Mouse (Mus musculus) limb, embryonic 14.5 days (tissue): Measurements from ENCODE around the gene Exd2. TPM values are rescaled to one million over a fixed set of nuclear protein-coding genes. Genes with fewer than 3 reads are reported as not detected.

Source experiments
- ATAC-seq: fragments of 200-750 bp; cut with Nextera tagmentation; 2 replicates; pipeline ENCODE4 v1.8.0; 2017; ENCODE audit warnings: low read depth, moderate number of reproducible peaks, moderate TSS enrichment; ENCODE audit not compliant: low FRiP score
- DNase-seq: peaks from one replicate; pipeline ENCODE4 v3.0.0-alpha.2; 2015; ENCODE audit warnings: low spot score
- H3K27ac ChIP-seq: fragments of 300-500 bp; sonication (generic); replicated peaks from 2 replicates; pipeline ENCODE4 v1.5.1; 2014; ENCODE audit warnings: low read depth, mild to moderate bottlenecking, low read length, moderate library complexity, mixed read lengths
- H3K27me3 ChIP-seq: fragments of 300-500 bp; sonication (generic); 2 replicates; pipeline ENCODE4 v1.6.1; 2014; ENCODE audit warnings: low read length, mixed read lengths; ENCODE audit not compliant: control insufficient read depth, insufficient read depth
- H3K36me3 ChIP-seq: fragments of 300-500 bp; sonication (generic); 2 replicates; pipeline ENCODE4 v1.6.1; 2014; ENCODE audit warnings: mild to moderate bottlenecking, low read length, moderate library complexity, mixed read lengths; ENCODE audit not compliant: control insufficient read depth, insufficient read depth
- H3K4me1 ChIP-seq: fragments of 300-500 bp; sonication (generic); 2 replicates; pipeline ENCODE4 v1.6.1; 2014; ENCODE audit warnings: antibody characterized with exemption, low read length, mixed read lengths; ENCODE audit not compliant: control insufficient read depth, insufficient read depth
- H3K4me2 ChIP-seq: fragments of 300-500 bp; sonication (generic); replicated peaks from 2 replicates; pipeline ENCODE4 v1.6.1; 2014; ENCODE audit warnings: low read depth, mild to moderate bottlenecking, low read length, moderate library complexity; ENCODE audit not compliant: severe bottlenecking
- H3K4me3 ChIP-seq: fragments of 300-500 bp; sonication (generic); replicated peaks from 2 replicates; pipeline ENCODE4 v1.5.1; 2014; ENCODE audit warnings: low read length
- H3K9ac ChIP-seq: fragments of 300-500 bp; sonication (generic); 2 replicates; pipeline ENCODE4 v1.6.1; 2014; ENCODE audit warnings: mild to moderate bottlenecking, low read depth, low read length, moderate library complexity; ENCODE audit not compliant: severe bottlenecking
- H3K9me3 ChIP-seq: fragments of 300-500 bp; sonication (generic); 2 replicates; pipeline ENCODE4 v1.6.1; 2016; ENCODE audit warnings: low read length; ENCODE audit not compliant: control insufficient read depth
- POLR2A ChIP-seq: fragments of 200-500 bp; IDR thresholded peaks from 2 replicates; pipeline ENCODE4 v1.8.0; 2012; ENCODE audit warnings: inconsistent platforms, mild to moderate bottlenecking, moderate library complexity, borderline replicate concordance; ENCODE audit not compliant: insufficient read depth, insufficient read length; ENCODE audit errors: extremely low read depth
- WGBS: fragments of 180-500 bp; shearing (Covaris S2); extraction: QIAGEN DNeasy Blood & Tissue Kit; methylation state at CpG from one replicate; pipeline ENCODE4 v1.1.7; 2014; 5-methylcytosine and 5-hydroxymethylcytosine counted together
- polyA plus RNA-seq, 2 experiments: library from polyadenylated mRNA; depleted of rRNA in 1 of 2; stranded (reverse) in 1 of 2; unstranded in 1 of 2; fragments of >200 nt; fragmentation: Nextera tagmentation in 1 of 2; extraction: Ambion mirVana in 1 of 2; gene quantifications; 2 replicates each; pipeline versions ENCODE4 v1.2.1 to v1.2.3; 2012 to 2014

Exd2 gene
- polyA plus RNA-seq, 2 experiments, result 22.8 to 30.5 TPM

DNA sequence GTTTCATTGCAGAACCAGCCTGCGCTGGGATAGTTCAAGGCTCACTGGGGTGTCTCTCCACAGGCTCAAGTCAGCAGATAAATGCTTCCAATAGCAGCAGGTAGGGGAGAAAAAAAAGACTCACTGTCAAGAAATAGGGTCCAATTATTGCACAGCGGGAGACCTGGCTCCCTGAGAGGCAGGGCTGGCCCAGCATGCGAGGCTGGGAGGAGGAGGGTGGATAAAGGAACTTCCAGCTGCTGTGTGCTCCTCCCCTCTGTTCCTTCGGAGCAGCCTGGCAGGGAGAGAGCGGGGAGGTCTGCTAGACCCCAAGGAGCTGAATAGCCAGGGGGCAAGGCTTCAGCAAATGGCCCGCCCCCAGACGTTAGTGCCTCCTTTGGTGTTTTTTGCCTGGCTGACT lies 62.6 kb downstream of the Exd2 start:
- Histone ChIP-seq H3K27ac (no peak overlapping the region), H3K9me3 (no peaks in the 10 kb centered on the region), H3K4me1 (peaks cover 12% of the 10 kb centered on the region), H3K27me3 (no peaks in the 10 kb centered on the region), H3K4me2 (no peak overlapping the region), H3K4me3 (no peak overlapping the region), H3K9ac (no peak overlapping the region), H3K36me3 (no peaks in the 10 kb centered on the region)
- TF ChIP-seq POLR2A, result no peak
- WGBS, result 15% methylated on average over 7 of the region's 7 CpGs
- no peak for DNase-seq
- no peak for ATAC-seq

DNA sequence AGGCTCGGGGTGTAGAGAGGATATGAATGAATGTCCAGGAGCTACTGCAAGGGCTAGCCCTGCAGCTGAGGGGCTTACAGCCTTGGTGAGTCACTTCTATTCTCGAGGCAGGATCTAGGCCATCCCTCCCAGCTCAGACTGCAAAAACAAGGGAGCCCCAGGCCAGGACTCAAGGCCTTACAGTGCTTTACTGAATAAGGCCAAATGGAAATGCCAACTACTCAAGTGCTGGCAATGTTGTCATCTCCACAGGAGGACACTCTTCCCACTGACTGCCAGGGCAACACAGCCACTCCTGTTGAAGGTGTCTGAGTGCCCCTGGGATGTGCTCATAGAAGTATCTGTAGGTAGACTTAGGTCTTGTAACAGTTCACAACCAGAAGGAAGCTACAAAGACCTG lies 63.6 kb downstream of the Exd2 start:
- H3K27me3 ChIP-seq, result no peaks in the 10 kb centered on the region
- DNase-seq (no peak), ATAC-seq (no peak)
- no peaks in the 10 kb centered on the region for H3K9me3 ChIP-seq
- no peak overlapping the region for H3K4me2 ChIP-seq
- no peak for TF ChIP-seq POLR2A
- H3K4me1 ChIP-seq, result peaks cover 12% of the 10 kb centered on the region
- H3K9ac ChIP-seq, result no peak overlapping the region
- no peak overlapping the region for H3K27ac ChIP-seq
- WGBS, result 78% methylated on average over 2 of the region's 2 CpGs
- H3K4me3 ChIP-seq, result no peak overlapping the region
- H3K36me3 ChIP-seq, result no peaks in the 10 kb centered on the region

DNA sequence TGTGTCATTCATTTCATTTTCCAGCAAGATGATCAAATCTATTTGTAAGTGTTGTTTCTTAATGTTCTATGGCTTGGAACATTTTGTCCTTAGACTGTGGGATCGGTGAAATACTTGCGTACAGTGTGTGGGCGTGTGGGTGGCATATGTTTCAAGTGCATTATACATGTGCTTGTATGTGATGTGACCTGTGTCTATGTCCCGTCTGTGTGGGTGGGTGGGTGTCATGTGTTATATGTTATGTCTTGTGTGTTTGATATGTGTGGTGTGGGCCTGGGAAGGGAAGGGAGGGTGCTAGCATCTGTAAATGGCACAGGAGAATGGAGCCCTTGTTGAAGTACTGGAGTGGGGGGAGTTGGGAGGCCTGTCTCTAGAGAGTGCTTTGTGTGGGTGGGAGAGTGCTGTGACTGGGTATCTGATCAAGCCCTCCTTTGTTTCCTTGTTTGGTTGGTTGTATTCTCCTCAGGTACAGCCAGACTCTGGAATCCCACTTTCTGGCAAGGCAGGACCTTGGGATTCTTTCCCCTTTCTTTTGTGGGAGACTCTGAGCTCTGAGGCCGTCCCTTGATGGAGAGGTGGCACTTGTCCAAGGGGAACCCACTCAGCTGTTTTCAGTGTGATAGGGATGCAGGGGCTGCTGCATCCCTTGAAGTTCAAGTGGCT lies 65.0 kb downstream of the Exd2 start:
- Histone ChIP-seq H3K27ac (no peak overlapping the region), H3K9ac (no peak overlapping the region), H3K4me2 (no peak overlapping the region), H3K27me3 (no peaks in the 10 kb centered on the region), H3K4me3 (no peak overlapping the region), H3K4me1 (peaks cover 12% of the 10 kb centered on the region), H3K9me3 (no peaks in the 10 kb centered on the region), H3K36me3 (no peaks in the 10 kb centered on the region)
- 73% methylated on average over 5 of the region's 5 CpGs for WGBS
- TF ChIP-seq POLR2A, result no peak
- ATAC-seq, result no peak
- DNase-seq, result no peak

DNA sequence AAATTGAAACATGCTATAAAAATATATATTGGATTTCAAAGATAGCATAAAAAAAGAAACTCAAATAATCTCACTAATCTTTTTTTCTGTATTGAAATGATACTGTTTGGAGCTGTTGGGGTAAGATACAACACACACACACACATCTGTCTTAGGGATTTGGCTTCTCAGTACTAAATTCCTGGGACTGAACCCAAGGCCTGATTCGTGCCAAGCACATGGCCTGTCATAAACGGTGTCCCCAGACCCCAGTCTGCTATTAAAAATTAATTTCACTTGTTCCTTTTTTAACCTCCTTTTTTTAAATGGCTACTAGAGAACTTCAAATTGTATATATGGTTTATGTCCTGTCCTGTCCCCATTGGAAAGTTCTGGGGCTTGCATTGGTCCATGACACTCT lies 67.2 kb downstream of the Exd2 start:
- Histone ChIP-seq H3K4me3 (no peak overlapping the region), H3K9me3 (no peaks in the 10 kb centered on the region), H3K27ac (no peak overlapping the region), H3K36me3 (no peaks in the 10 kb centered on the region), H3K9ac (no peak overlapping the region), H3K27me3 (no peaks in the 10 kb centered on the region), H3K4me2 (no peak overlapping the region), H3K4me1 (peaks cover 12% of the 10 kb centered on the region)
- 23% methylated on average over 2 of the region's 2 CpGs for WGBS
- ATAC-seq (peak; percentile 68; the same call in 1 of the 2 replicates), DNase-seq (peak; percentile 75)
- TF ChIP-seq POLR2A, result no peak

DNA sequence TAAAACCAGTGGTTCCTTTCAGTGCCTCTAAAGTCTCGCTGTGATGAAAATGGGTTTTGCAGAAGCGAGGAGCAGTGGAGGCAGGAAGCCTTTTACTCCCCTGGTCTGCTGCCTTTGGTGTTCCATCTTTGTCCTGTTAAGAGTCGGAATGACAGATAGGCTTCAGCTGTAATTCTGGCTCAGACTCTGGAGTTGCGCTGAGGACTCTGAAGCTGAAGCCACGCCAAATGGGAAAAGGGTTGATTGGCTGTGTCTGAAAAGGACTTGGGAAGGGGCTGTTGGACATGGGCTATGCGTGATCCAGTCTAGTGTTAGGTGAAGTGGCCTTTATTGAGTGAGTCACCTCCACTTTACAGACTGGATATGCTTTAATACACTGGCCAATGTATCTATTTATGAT lies 67.7 kb downstream of the Exd2 start:
- WGBS, result 60% methylated on average over 6 of the region's 6 CpGs
- no peak overlapping the region for H3K4me2 ChIP-seq
- no peak overlapping the region for H3K4me3 ChIP-seq
- no peak for TF ChIP-seq POLR2A
- peaks cover 8% of the 10 kb centered on the region for H3K4me1 ChIP-seq
- no peaks in the 10 kb centered on the region for H3K27me3 ChIP-seq
- DNase-seq (no peak), ATAC-seq (no peak)
- H3K27ac ChIP-seq, result no peak overlapping the region
- H3K9me3 ChIP-seq, result no peaks in the 10 kb centered on the region
- H3K9ac ChIP-seq, result no peak overlapping the region
- H3K36me3 ChIP-seq, result no peaks in the 10 kb centered on the region

DNA sequence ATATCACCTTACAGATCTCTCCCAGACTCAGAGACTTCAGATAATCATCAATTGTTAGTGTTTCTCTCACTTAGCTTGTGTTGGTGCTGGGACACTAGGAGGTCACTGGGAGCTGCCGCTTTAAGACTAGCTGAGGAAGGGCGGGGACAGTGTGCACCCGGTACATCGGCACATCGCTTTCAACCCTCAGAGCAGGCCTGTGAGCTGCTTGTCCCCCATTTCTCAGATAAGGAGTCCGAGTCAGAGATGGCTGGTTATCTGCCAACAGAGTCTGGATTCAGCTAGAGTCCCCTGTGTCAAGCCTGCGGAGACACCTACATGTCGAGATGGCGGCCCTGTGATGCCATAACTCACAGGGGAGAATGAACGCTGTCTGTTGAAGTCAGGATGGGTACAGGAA lies 68.7 kb downstream of the Exd2 start:
- Histone ChIP-seq H3K27me3 (no peaks in the 10 kb centered on the region), H3K9ac (no peak overlapping the region), H3K4me1 (peaks cover 6% of the 10 kb centered on the region), H3K4me3 (no peak overlapping the region), H3K27ac (no peak overlapping the region), H3K36me3 (no peaks in the 10 kb centered on the region), H3K9me3 (no peaks in the 10 kb centered on the region), H3K4me2 (no peak overlapping the region)
- TF ChIP-seq POLR2A, result no peak
- no peak for DNase-seq
- no peak for ATAC-seq
- 83% methylated on average over 10 of the region's 10 CpGs for WGBS
